Mouse (Mus musculus) limb, embryonic 14.5 days (tissue): Measurements from ENCODE around the gene Tmc8. TPM values are rescaled to one million over a fixed set of nuclear protein-coding genes. Genes with fewer than 3 reads are reported as not detected.
"Not testable (repeated sequence)": the region's sequence is repeated elsewhere in the genome, so short reads cannot be mapped to it uniquely, and the experiment has no call there.

Source experiments
- ATAC-seq: fragments of 200-750 bp; cut with Nextera tagmentation; 2 replicates; pipeline ENCODE4 v1.8.0; 2017; ENCODE audit warnings: low read depth, moderate number of reproducible peaks, moderate TSS enrichment; ENCODE audit not compliant: low FRiP score
- DNase-seq: peaks from one replicate; pipeline ENCODE4 v3.0.0-alpha.2; 2015; ENCODE audit warnings: low spot score
- H3K27ac ChIP-seq: fragments of 300-500 bp; sonication (generic); replicated peaks from 2 replicates; pipeline ENCODE4 v1.5.1; 2014; ENCODE audit warnings: low read depth, mild to moderate bottlenecking, low read length, moderate library complexity, mixed read lengths
- H3K27me3 ChIP-seq: fragments of 300-500 bp; sonication (generic); 2 replicates; pipeline ENCODE4 v1.6.1; 2014; ENCODE audit warnings: low read length, mixed read lengths; ENCODE audit not compliant: control insufficient read depth, insufficient read depth
- H3K36me3 ChIP-seq: fragments of 300-500 bp; sonication (generic); 2 replicates; pipeline ENCODE4 v1.6.1; 2014; ENCODE audit warnings: mild to moderate bottlenecking, low read length, moderate library complexity, mixed read lengths; ENCODE audit not compliant: control insufficient read depth, insufficient read depth
- H3K4me1 ChIP-seq: fragments of 300-500 bp; sonication (generic); 2 replicates; pipeline ENCODE4 v1.6.1; 2014; ENCODE audit warnings: antibody characterized with exemption, low read length, mixed read lengths; ENCODE audit not compliant: control insufficient read depth, insufficient read depth
- H3K4me2 ChIP-seq: fragments of 300-500 bp; sonication (generic); replicated peaks from 2 replicates; pipeline ENCODE4 v1.6.1; 2014; ENCODE audit warnings: low read depth, mild to moderate bottlenecking, low read length, moderate library complexity; ENCODE audit not compliant: severe bottlenecking
- H3K4me3 ChIP-seq: fragments of 300-500 bp; sonication (generic); replicated peaks from 2 replicates; pipeline ENCODE4 v1.5.1; 2014; ENCODE audit warnings: low read length
- H3K9ac ChIP-seq: fragments of 300-500 bp; sonication (generic); 2 replicates; pipeline ENCODE4 v1.6.1; 2014; ENCODE audit warnings: mild to moderate bottlenecking, low read depth, low read length, moderate library complexity; ENCODE audit not compliant: severe bottlenecking
- H3K9me3 ChIP-seq: fragments of 300-500 bp; sonication (generic); 2 replicates; pipeline ENCODE4 v1.6.1; 2016; ENCODE audit warnings: low read length; ENCODE audit not compliant: control insufficient read depth
- POLR2A ChIP-seq: fragments of 200-500 bp; IDR thresholded peaks from 2 replicates; pipeline ENCODE4 v1.8.0; 2012; ENCODE audit warnings: inconsistent platforms, mild to moderate bottlenecking, moderate library complexity, borderline replicate concordance; ENCODE audit not compliant: insufficient read depth, insufficient read length; ENCODE audit errors: extremely low read depth
- WGBS: fragments of 180-500 bp; shearing (Covaris S2); extraction: QIAGEN DNeasy Blood & Tissue Kit; methylation state at CpG from one replicate; pipeline ENCODE4 v1.1.7; 2014; 5-methylcytosine and 5-hydroxymethylcytosine counted together
- polyA plus RNA-seq, 2 experiments: library from polyadenylated mRNA; depleted of rRNA in 1 of 2; stranded (reverse) in 1 of 2; unstranded in 1 of 2; fragments of >200 nt; fragmentation: Nextera tagmentation in 1 of 2; extraction: Ambion mirVana in 1 of 2; gene quantifications; 2 replicates each; pipeline versions ENCODE4 v1.2.1 to v1.2.3; 2012 to 2014

The Tmc8 gene
- polyA plus RNA-seq, 2 experiments = 1.1 to 3.1 TPM

DNA sequence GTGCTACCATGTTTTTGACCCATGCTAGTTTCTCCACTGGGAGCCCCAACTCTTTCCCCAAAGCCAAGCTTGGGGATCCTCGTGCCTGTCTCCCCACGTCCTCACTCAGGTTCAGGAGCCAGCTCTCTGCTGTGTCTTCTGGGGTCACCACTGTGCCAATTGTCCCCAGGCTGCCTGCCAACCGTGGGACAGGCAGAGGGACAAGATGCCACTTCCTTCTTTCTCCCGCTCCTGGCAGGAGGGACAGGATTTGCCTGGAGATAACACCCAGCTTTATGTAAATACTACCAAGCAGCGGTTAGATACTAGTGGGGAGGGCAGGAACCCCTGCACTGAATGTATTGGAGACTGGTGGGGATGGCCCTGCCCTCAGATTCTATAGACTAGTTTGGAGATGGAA, 32.0 kb downstream of the Tmc8 start:
- no peaks in the 10 kb centered on the region for H3K27me3 ChIP-seq
- no peak for TF ChIP-seq POLR2A
- peaks cover 64% of the 10 kb centered on the region for H3K36me3 ChIP-seq
- H3K4me1 ChIP-seq = peaks cover 13% of the 10 kb centered on the region
- no peak overlapping the region for H3K9ac ChIP-seq
- H3K4me3 ChIP-seq = no peak overlapping the region
- H3K9me3 ChIP-seq = no peaks in the 10 kb centered on the region
- H3K4me2 ChIP-seq = no peak overlapping the region
- no peak for DNase-seq
- no peak for ATAC-seq
- WGBS = 88% methylated on average over 5 of the region's 5 CpGs
- no peak overlapping the region for H3K27ac ChIP-seq

DNA sequence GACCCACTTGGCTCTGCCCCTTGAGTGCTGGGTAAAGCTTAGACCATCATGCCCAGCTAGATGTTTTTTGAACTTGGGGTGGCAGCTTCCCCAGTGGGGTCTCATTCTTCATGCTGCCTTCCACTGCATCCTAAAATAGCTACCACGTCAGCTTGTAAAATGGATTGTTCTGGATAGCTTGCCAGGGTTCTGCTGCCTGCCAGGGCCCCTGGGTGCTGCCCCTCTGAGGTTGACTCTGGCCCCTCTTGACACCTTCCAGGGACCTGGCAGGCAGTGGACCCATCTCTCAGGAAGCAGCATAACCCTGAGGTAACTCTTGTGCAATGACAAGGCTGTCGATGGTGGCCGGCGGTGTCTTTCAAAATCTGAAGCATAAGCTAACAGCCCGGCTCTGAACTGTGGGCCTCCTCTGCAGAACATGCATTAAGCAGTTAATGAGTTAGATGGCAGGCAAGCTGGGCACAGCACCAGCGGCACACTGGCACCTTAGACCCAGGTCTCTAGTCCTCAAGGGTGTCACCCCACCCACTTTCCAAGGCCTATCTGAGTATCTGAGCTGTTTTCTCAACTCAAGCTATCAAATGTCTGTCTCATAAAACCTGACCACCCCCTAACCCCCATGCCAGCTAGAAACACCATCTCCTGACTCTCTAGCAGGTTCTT, 33.0 kb downstream of the Tmc8 start:
- 92% methylated on average over 6 of the region's 6 CpGs for WGBS
- ATAC-seq = no peak
- no peak for TF ChIP-seq POLR2A
- Histone ChIP-seq H3K36me3 (peaks cover 71% of the 10 kb centered on the region), H3K9ac (no peak overlapping the region), H3K27me3 (no peaks in the 10 kb centered on the region), H3K4me2 (no peak overlapping the region), H3K4me1 (peaks cover 9% of the 10 kb centered on the region), H3K4me3 (no peak overlapping the region), H3K9me3 (no peaks in the 10 kb centered on the region), H3K27ac (no peak overlapping the region)
- no peak for DNase-seq

DNA sequence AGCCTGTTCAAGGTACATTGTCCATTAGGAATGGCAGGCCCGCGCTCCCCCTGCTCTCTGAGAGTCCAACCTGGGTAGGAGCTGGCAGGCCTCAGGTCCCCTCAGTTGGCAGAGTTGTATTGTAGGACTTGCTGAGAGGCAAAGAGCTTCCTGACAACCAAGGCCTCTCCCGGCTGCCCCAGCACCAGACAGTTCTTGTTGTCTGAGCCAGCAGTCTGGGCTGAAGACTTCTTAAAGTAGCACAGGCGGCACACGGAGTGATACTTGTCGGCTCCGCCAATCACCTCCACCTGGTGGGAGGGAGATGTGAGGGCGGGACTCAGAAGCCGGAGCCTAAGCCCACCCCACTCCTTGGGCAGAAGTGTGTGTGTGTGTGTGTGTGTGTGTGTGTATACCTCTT, 34.0 kb downstream of the Tmc8 start:
- H3K9me3 ChIP-seq, H3K4me1 ChIP-seq, DNase-seq, H3K4me3 ChIP-seq, H3K27me3 ChIP-seq, H3K27ac ChIP-seq, H3K9ac ChIP-seq, ATAC-seq, H3K4me2 ChIP-seq: not testable (repeated sequence)
- H3K36me3 ChIP-seq = peaks cover 78% of the 10 kb centered on the region
- 76% methylated on average over 9 of the region's 9 CpGs for WGBS

DNA sequence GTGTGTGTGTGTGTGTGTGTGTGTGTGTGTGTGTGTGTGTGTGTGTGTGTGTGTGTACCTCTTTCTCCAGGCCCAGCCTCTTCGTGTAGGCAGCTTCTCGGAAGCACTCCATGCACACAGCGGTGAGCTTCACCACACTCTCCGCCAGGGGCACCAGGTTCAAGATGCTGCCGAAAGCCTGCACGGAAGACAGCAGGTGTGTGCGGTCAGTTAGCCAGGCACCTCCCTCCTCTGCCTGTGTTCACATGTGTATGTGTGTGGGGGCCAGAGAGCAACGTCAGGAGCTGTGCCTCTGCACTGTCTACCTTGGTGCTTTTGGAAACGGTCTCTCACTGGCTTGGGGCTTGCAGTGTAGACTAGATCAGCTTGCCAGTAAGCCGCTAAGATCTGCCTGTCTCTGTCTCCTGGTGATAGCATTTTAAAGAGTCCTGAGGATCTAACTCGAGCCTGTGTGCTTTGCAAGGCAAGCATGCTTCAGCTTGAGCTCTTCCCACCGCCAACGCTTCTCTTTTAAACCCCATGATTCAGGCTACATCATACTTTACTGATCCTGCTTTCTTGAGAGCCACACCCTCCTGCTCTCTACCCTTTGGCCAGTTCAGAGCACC, 34.6 kb downstream of the Tmc8 start:
- Histone ChIP-seq H3K27me3 (no peaks in the 10 kb centered on the region), H3K9me3 (no peaks in the 10 kb centered on the region), H3K36me3 (peaks cover 84% of the 10 kb centered on the region), H3K9ac (no peak overlapping the region), H3K4me2 (no peak overlapping the region), H3K4me1 (no peaks in the 10 kb centered on the region), H3K4me3 (no peak overlapping the region), H3K27ac (no peak overlapping the region)
- ATAC-seq (no peak), DNase-seq (no peak)
- 86% methylated on average over 10 of the region's 13 CpGs for WGBS
- no peak for TF ChIP-seq POLR2A

DNA sequence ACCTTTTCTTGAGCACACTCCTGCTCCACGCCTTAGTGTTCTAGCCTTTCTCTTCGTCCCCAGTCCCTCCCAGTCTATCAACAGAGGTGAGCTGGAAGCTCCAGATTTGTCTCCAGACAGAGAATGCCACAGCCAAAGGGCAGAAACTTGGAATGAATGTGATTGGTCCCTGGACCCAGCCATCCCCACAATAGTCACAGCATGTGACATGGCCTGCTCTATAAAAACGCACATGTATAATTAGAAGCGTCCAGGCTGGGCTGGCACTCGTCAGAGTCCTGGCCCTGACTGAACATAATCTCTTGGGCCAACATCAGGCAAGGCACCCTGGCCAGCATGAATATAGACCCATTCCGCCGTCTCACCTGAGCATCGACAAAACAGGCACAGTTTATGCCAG, 37.2 kb downstream of the Tmc8 start:
- H3K9ac ChIP-seq = no peak overlapping the region
- WGBS = 60% methylated on average over 8 of the region's 8 CpGs
- no peaks in the 10 kb centered on the region for H3K9me3 ChIP-seq
- H3K4me1 ChIP-seq = peaks cover 14% of the 10 kb centered on the region
- ATAC-seq (no peak), DNase-seq (no peak)
- H3K36me3 ChIP-seq = peaks cover 82% of the 10 kb centered on the region
- no peaks in the 10 kb centered on the region for H3K27me3 ChIP-seq
- no peak for TF ChIP-seq POLR2A
- H3K4me2 ChIP-seq = no peak overlapping the region
- no peak overlapping the region for H3K4me3 ChIP-seq
- no peak overlapping the region for H3K27ac ChIP-seq
